Mouse (Mus musculus): Measurements from ENCODE around the gene Dtl. TPM values are rescaled to one million over a fixed set of nuclear protein-coding genes. Genes with fewer than 3 reads are reported as not detected.

Gene Dtl
- total and polyA plus RNA-seq, 3 experiments, result 19.7 to 139 (median 65.2) TPM

DNA sequence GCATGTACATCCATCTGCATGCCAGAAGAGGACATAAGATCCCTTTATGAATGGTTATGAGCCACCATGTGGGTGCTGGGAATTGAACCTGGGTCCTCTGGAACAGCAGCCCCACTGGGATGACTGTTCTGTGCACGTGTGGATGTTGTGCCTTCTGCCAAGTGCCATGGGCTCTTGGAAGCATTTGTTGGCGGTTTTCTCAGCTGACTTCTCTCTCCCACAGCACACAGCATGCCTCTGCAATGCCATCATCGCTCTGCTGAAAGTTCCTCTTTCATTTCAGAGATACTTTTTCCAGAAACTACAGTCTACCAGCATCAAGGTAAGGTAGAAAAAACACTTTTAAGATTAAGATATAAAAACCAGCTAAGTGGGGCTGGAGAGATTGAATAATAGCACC is 42.2 kb upstream of the Dtl start:
- ATAC-seq (ENCODE audit: extremely low read depth, insufficient number of reproducible peaks, low FRiP score, poor library complexity, severe bottlenecking) (no peak), DNase-seq (ENCODE audit: low spot score) (no peak)
- H3K4me1 ChIP-seq (ENCODE audit: insufficient read depth, low read depth, low read length), result no peaks in the 10 kb centered on the region
- no peaks in the 10 kb centered on the region for H3K27me3 ChIP-seq (ENCODE audit: insufficient read depth, low read length)
- peaks cover 99% of the 10 kb centered on the region for H3K36me3 ChIP-seq (replicated peaks)
- H3K9me3 ChIP-seq (replicated peaks), result no peaks in the 10 kb centered on the region
- H3K4me3 ChIP-seq (ENCODE audit: low read depth, low read length), result no peak overlapping the region
- TF ChIP-seq POLR2AphosphoS5 (IDR thresholded peaks at IDR 0.05; ENCODE audit: insufficient replicate concordance, low read depth, low read length) (no peak), CTCF (IDR thresholded peaks at IDR 0.05; ENCODE audit: low read depth, low read length) (no peak), GATA1 (IDR thresholded peaks at IDR 0.05; ENCODE audit: borderline replicate concordance, low read length) (no peak), GATA2 (IDR thresholded peaks at IDR 0.05; ENCODE audit: borderline replicate concordance, low read depth, low read length) (no peak), TAL1 (conservative IDR thresholded peaks at IDR 0.05; ENCODE audit: low read depth, low read length) (no peak)

DNA sequence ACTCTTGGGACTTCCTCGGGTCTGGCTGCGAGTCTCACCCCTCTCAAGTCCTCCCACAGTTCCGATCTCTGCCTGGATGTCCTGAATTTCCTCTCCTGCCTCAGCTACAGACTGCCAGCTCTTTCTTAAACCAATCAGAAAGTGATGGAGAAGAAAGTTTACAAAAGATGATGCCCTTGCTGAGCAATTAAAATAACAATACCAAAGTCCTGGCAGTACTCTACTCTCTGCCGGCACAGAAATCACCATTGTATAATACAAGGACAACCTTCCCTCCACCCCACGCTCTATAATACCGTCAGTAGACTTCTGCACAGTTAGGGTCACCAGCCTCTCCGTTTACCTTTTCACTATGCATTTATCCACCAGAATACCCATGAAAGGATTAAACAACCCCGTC is 40.9 kb upstream of the Dtl start:
- Histone ChIP-seq H3K27me3 (ENCODE audit: insufficient read depth, low read length) (no peaks in the 10 kb centered on the region), H3K4me1 (ENCODE audit: insufficient read depth, low read depth, low read length) (no peaks in the 10 kb centered on the region), H3K36me3 (replicated peaks) (peaks cover 99% of the 10 kb centered on the region), H3K9me3 (replicated peaks) (no peaks in the 10 kb centered on the region), H3K4me3 (ENCODE audit: low read depth, low read length) (no peak overlapping the region)
- DNase-seq (ENCODE audit: low spot score), result no peak
- no peak for TF ChIP-seq TAL1 (conservative IDR thresholded peaks at IDR 0.05; ENCODE audit: low read depth, low read length)
- TF ChIP-seq CTCF (IDR thresholded peaks at IDR 0.05; ENCODE audit: low read depth, low read length), result no peak
- TF ChIP-seq GATA2 (IDR thresholded peaks at IDR 0.05; ENCODE audit: borderline replicate concordance, low read depth, low read length), result no peak
- TF ChIP-seq GATA1 (IDR thresholded peaks at IDR 0.05; ENCODE audit: borderline replicate concordance, low read length), result no peak
- TF ChIP-seq POLR2AphosphoS5 (IDR thresholded peaks at IDR 0.05; ENCODE audit: insufficient replicate concordance, low read depth, low read length), result no peak
- ATAC-seq (ENCODE audit: extremely low read depth, insufficient number of reproducible peaks, low FRiP score, poor library complexity, severe bottlenecking), result no peak

DNA sequence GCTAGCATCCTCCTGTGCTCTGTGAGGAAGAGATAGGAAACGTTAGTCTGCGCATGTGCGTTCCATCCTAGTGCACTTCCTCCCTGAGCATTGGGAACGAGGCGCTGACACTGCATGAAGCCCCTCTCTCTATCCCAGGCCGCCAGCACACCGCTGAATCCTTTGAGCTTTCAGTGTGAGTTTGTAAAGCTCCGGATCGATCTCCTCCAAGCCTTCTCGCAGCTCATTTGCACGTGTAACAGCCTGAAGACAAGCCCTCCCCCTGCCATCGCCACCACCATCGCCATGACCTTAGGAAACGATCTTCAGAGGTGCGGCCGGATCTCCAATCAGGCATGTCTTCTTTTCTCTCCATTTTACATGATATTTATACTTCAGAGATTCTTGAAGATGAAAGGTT is 37.5 kb upstream of the Dtl start:
- no peak for DNase-seq (ENCODE audit: low spot score)
- no peak for TF ChIP-seq TAL1 (conservative IDR thresholded peaks at IDR 0.05; ENCODE audit: low read depth, low read length)
- no peak for TF ChIP-seq POLR2AphosphoS5 (IDR thresholded peaks at IDR 0.05; ENCODE audit: insufficient replicate concordance, low read depth, low read length)
- no peak for TF ChIP-seq GATA1 (IDR thresholded peaks at IDR 0.05; ENCODE audit: borderline replicate concordance, low read length)
- no peak for TF ChIP-seq GATA2 (IDR thresholded peaks at IDR 0.05; ENCODE audit: borderline replicate concordance, low read depth, low read length)
- no peak for TF ChIP-seq CTCF (IDR thresholded peaks at IDR 0.05; ENCODE audit: low read depth, low read length)
- Histone ChIP-seq H3K4me1 (ENCODE audit: insufficient read depth, low read depth, low read length) (no peaks in the 10 kb centered on the region), H3K27me3 (ENCODE audit: insufficient read depth, low read length) (no peaks in the 10 kb centered on the region), H3K9me3 (replicated peaks) (no peaks in the 10 kb centered on the region), H3K4me3 (ENCODE audit: low read depth, low read length) (no peak overlapping the region), H3K36me3 (replicated peaks) (peaks cover 98% of the 10 kb centered on the region)
- ATAC-seq (ENCODE audit: extremely low read depth, insufficient number of reproducible peaks, low FRiP score, poor library complexity, severe bottlenecking), result no peak

DNA sequence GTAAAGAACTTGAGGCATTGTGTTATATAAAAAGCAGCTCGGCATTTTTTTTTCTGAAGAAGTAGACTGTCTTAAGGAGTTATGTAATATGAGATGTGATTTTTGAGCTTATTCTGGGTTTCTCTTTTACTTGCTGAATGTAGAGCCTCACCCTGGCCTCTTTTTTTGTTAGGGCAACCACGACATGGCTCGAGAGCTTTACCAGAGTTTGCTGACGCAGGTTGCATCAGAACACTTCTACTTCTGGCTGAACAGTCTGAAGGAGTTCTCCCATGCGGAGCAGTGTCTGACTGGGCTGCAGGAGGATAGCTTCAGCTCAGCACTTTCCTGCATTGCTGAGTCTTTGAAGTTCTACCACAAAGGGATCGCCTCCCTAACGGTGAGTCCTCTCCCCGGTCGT is 36.3 kb upstream of the Dtl start:
- ATAC-seq (ENCODE audit: extremely low read depth, insufficient number of reproducible peaks, low FRiP score, poor library complexity, severe bottlenecking) (no peak), DNase-seq (ENCODE audit: low spot score) (no peak)
- H3K4me1 ChIP-seq (ENCODE audit: insufficient read depth, low read depth, low read length), result no peaks in the 10 kb centered on the region
- H3K4me3 ChIP-seq (ENCODE audit: low read depth, low read length), result no peak overlapping the region
- H3K36me3 ChIP-seq (replicated peaks), result peaks cover 98% of the 10 kb centered on the region
- H3K27me3 ChIP-seq (ENCODE audit: insufficient read depth, low read length), result no peaks in the 10 kb centered on the region
- H3K9me3 ChIP-seq (replicated peaks), result no peaks in the 10 kb centered on the region
- TF ChIP-seq TAL1 (conservative IDR thresholded peaks at IDR 0.05; ENCODE audit: low read depth, low read length) (no peak), GATA1 (IDR thresholded peaks at IDR 0.05; ENCODE audit: borderline replicate concordance, low read length) (no peak), GATA2 (IDR thresholded peaks at IDR 0.05; ENCODE audit: borderline replicate concordance, low read depth, low read length) (no peak), POLR2AphosphoS5 (IDR thresholded peaks at IDR 0.05; ENCODE audit: insufficient replicate concordance, low read depth, low read length) (no peak), CTCF (IDR thresholded peaks at IDR 0.05; ENCODE audit: low read depth, low read length) (no peak)

DNA sequence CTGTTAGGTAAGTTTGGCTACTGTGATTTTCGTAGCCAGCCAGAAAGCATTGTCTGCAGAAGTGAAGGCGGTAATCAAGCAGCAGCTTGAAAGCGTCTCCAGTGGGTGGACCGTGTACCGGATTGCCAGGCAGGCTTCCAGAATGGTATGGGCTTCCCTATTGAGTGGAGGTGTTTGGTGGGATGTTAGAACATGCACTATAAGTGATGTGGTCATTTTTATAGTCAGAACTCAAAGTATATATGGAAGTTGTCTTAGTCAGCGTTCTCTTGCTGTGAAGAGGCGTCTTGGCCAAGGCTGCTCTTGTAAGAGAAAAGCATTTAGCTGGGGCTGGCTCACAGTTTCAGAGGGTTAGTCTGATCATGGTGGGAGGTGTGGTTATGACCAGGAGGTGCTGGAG is 35.0 kb upstream of the Dtl start:
- H3K36me3 ChIP-seq (replicated peaks), result peaks cover 98% of the 10 kb centered on the region
- H3K27me3 ChIP-seq (ENCODE audit: insufficient read depth, low read length), result no peaks in the 10 kb centered on the region
- no peak overlapping the region for H3K4me3 ChIP-seq (ENCODE audit: low read depth, low read length)
- no peak for TF ChIP-seq GATA1 (IDR thresholded peaks at IDR 0.05; ENCODE audit: borderline replicate concordance, low read length)
- no peak for TF ChIP-seq POLR2AphosphoS5 (IDR thresholded peaks at IDR 0.05; ENCODE audit: insufficient replicate concordance, low read depth, low read length)
- no peak for TF ChIP-seq TAL1 (conservative IDR thresholded peaks at IDR 0.05; ENCODE audit: low read depth, low read length)
- TF ChIP-seq GATA2 (IDR thresholded peaks at IDR 0.05; ENCODE audit: borderline replicate concordance, low read depth, low read length), result no peak
- TF ChIP-seq CTCF (IDR thresholded peaks at IDR 0.05; ENCODE audit: low read depth, low read length), result no peak
- ATAC-seq (ENCODE audit: extremely low read depth, insufficient number of reproducible peaks, low FRiP score, poor library complexity, severe bottlenecking) (no peak), DNase-seq (ENCODE audit: low spot score) (no peak)
- H3K4me1 ChIP-seq (ENCODE audit: insufficient read depth, low read depth, low read length), result peaks cover 3% of the 10 kb centered on the region; the same call in 1 of the 2 replicates
- H3K9me3 ChIP-seq (replicated peaks), result no peaks in the 10 kb centered on the region

DNA sequence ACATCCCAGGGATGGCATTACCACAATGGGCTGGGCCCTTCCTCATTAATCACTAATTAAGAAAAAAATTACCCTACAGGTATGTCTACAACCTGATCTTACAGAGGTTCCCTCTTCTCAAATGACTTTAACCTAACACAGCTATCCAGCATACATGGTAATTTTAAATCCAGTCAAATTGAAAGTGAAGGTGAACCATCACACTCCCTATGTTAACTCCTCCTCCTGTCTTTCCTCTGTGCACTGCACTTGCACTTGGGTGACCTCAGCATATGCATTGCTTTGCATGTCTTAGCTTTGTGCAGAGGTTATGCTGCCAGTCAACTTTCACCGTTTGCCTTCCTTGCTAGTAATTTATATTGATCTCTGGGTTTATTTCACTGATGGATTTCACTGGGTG is 34.2 kb upstream of the Dtl start:
- DNase-seq (ENCODE audit: low spot score), result no peak
- no peak for ATAC-seq (ENCODE audit: extremely low read depth, insufficient number of reproducible peaks, low FRiP score, poor library complexity, severe bottlenecking)
- no peaks in the 10 kb centered on the region for H3K9me3 ChIP-seq (replicated peaks)
- H3K36me3 ChIP-seq (replicated peaks), result peaks cover 98% of the 10 kb centered on the region
- H3K27me3 ChIP-seq (ENCODE audit: insufficient read depth, low read length), result no peaks in the 10 kb centered on the region
- H3K4me3 ChIP-seq (ENCODE audit: low read depth, low read length), result no peak overlapping the region
- TF ChIP-seq GATA1 (IDR thresholded peaks at IDR 0.05; ENCODE audit: borderline replicate concordance, low read length) (no peak), POLR2AphosphoS5 (IDR thresholded peaks at IDR 0.05; ENCODE audit: insufficient replicate concordance, low read depth, low read length) (no peak), GATA2 (IDR thresholded peaks at IDR 0.05; ENCODE audit: borderline replicate concordance, low read depth, low read length) (no peak), CTCF (IDR thresholded peaks at IDR 0.05; ENCODE audit: low read depth, low read length) (no peak), TAL1 (conservative IDR thresholded peaks at IDR 0.05; ENCODE audit: low read depth, low read length) (no peak)
- H3K4me1 ChIP-seq (ENCODE audit: insufficient read depth, low read depth, low read length), result peaks cover 3% of the 10 kb centered on the region; the same call in 1 of the 2 replicates
